Mouse (Mus musculus) left cerebral cortex, adult 18-20 months (tissue): Measurements from ENCODE around the gene Mmp17. TPM values are rescaled to one million over a fixed set of nuclear protein-coding genes. Genes with fewer than 3 reads are reported as not detected.
A peak's percentile ranks its signal among the peaks of the same experiment; 100 is the strongest.

ENCODE experiments used
- DNase-seq, 2 experiments: peaks; one replicate each; pipeline ENCODE4 v3.0.0; 2021 to 2022; ENCODE audit warnings: low spot score in 2 of 2, mixed read lengths in 1 of 2
- long read RNA-seq, 2 experiments: library from polyadenylated mRNA; stranded (forward); transcript quantifications; one replicate each; pipeline ENCODE4 v2.0.0; 2021
- total RNA-seq, 2 experiments: library from RNA; stranded (reverse); gene quantifications; 2 replicates each; pipeline ENCODE4 v1.2.3; 2021

Gene Mmp17
- 100 to 1,000 TPM in 1 of 2 experiments, 10 to 100 TPM in 1; 98.9 to 104 TPM for total RNA-seq
- long read RNA-seq, experiment 1, full-length matches to known transcripts: 146 of 247 reads
- long read RNA-seq, experiment 1, partial matches to known transcripts: 60 of 247 reads
- long read RNA-seq, experiment 1, other reads (novel, unspliced or antisense): 41 of 247 reads
- long read RNA-seq, experiment 2, full-length matches to known transcripts: 132 of 208 reads
- long read RNA-seq, experiment 2, partial matches to known transcripts: 51 of 208 reads
- long read RNA-seq, experiment 2, other reads (novel, unspliced or antisense): 25 of 208 reads

- peak; percentile 90 for DNase-seq
Observed at GRCm38 (mm10) chr5:129583761-129584582, at the start of gene Mmp17. TSS of gene Mmp17 (plus strand) at chr5:129584169.

GRCm38 (mm10) chr5:129534500-129534899 is 49.5 kb upstream of the Mmp17 start:
- DNase-seq: peak; percentile 71 to 78

GRCm38 (mm10) chr5:129535021-129535420 is 48.9 kb upstream of the Mmp17 start:
- no peak for DNase-seq

GRCm38 (mm10) chr5:129535431-129535830 is 48.5 kb upstream of the Mmp17 start:
- DNase-seq: no peak

- peak in 1 of 2 experiments; percentile 50 for DNase-seq
Observed at GRCm38 (mm10) chr5:129538826-129539225, 45.1 kb upstream of the Mmp17 start.

- no peak for DNase-seq
Observed at GRCm38 (mm10) chr5:129542236-129542635, 41.7 kb upstream of the Mmp17 start.

- peak; percentile 39 to 47 for DNase-seq
Observed at GRCm38 (mm10) chr5:129545787-129546186, 38.2 kb upstream of the Mmp17 start.

GRCm38 (mm10) chr5:129549716-129550115 is 34.3 kb upstream of the Mmp17 start:
- DNase-seq: no peak

GRCm38 (mm10) chr5:129550790-129551189 is 33.2 kb upstream of the Mmp17 start:
- DNase-seq: no peak

GRCm38 (mm10) chr5:129551991-129552390 is 32.0 kb upstream of the Mmp17 start:
- no peak for DNase-seq

GRCm38 (mm10) chr5:129553642-129554041 is 30.3 kb upstream of the Mmp17 start:
- DNase-seq: peak; percentile 48 to 55

GRCm38 (mm10) chr5:129558591-129558990 is 25.4 kb upstream of the Mmp17 start:
- no peak for DNase-seq

GRCm38 (mm10) chr5:129559283-129559682 is 24.7 kb upstream of the Mmp17 start:
- DNase-seq: no peak

GRCm38 (mm10) chr5:129562342-129562741 is 21.6 kb upstream of the Mmp17 start:
- DNase-seq: no peak

- no peak for DNase-seq
Observed at GRCm38 (mm10) chr5:129568596-129568995, 15.4 kb upstream of the Mmp17 start.

- no peak for DNase-seq
Observed at GRCm38 (mm10) chr5:129578201-129578600, 5.8 kb upstream of the Mmp17 start.

- peak; percentile 58 to 66 for DNase-seq
Observed at GRCm38 (mm10) chr5:129580046-129580445, 3.9 kb upstream of the Mmp17 start.

GRCm38 (mm10) chr5:129580572-129580971 is 3.4 kb upstream of the Mmp17 start:
- peak; percentile 56 to 71 for DNase-seq

- DNase-seq: peak; percentile 76 to 78
Observed at GRCm38 (mm10) chr5:129581015-129581414, 3.0 kb upstream of the Mmp17 start.

GRCm38 (mm10) chr5:129583331-129583730 is 638 bp upstream of the Mmp17 start:
- peak in 1 of 2 experiments; percentile 40 for DNase-seq

- DNase-seq: peak in 1 of 2 experiments; percentile 47
Observed at GRCm38 (mm10) chr5:129584583-129585541, 893 bp downstream of the Mmp17 start.
